Mouse (Mus musculus) midbrain, postnatal 0 days (tissue): ENCODE data around the gene Vmn2r83. TPM values are rescaled to one million over a fixed set of nuclear protein-coding genes. Genes with fewer than 3 reads are reported as not detected.
"Not testable (repeated sequence)": the region's sequence is repeated elsewhere in the genome, so short reads cannot be mapped to it uniquely, and the experiment has no call there.

Source experiments
- ATAC-seq: fragments of 200-750 bp; cut with Nextera tagmentation; 2 replicates; pipeline ENCODE4 v1.8.0; 2017; ENCODE audit warnings: moderate number of reproducible peaks, mild to moderate bottlenecking, moderate TSS enrichment, moderate library complexity; ENCODE audit not compliant: low FRiP score
- DNase-seq: peaks from one replicate; pipeline ENCODE4 v3.0.0-alpha.2; 2015; ENCODE audit warnings: low spot score
- H3K27ac ChIP-seq: fragments of 300-500 bp; sonication (generic); 2 replicates; pipeline ENCODE4 v1.5.1; 2014; ENCODE audit warnings: low read depth, mild to moderate bottlenecking, low read length, mixed read lengths
- H3K27me3 ChIP-seq: fragments of 300-500 bp; sonication (generic); 2 replicates; pipeline ENCODE4 v1.6.1; 2014; ENCODE audit warnings: low read length, control low read depth, mixed read lengths; ENCODE audit not compliant: insufficient read depth
- H3K36me3 ChIP-seq: fragments of 300-500 bp; sonication (generic); 2 replicates; pipeline ENCODE4 v1.6.1; 2014; ENCODE audit warnings: low read length, control low read depth, mixed read lengths; ENCODE audit not compliant: insufficient read depth
- H3K4me1 ChIP-seq: fragments of 300-500 bp; sonication (generic); 2 replicates; pipeline ENCODE4 v1.6.1; 2014; ENCODE audit warnings: mild to moderate bottlenecking, control low read depth, antibody characterized with exemption, low read length, mixed read lengths; ENCODE audit not compliant: insufficient read depth
- H3K4me2 ChIP-seq: fragments of 300-500 bp; sonication (generic); 2 replicates; pipeline ENCODE4 v1.6.1; 2014; ENCODE audit warnings: low read depth, mild to moderate bottlenecking, low read length, mixed read lengths; ENCODE audit not compliant: poor library complexity, severe bottlenecking
- H3K4me3 ChIP-seq: fragments of 300-500 bp; sonication (generic); 2 replicates; pipeline ENCODE4 v1.5.1; 2014; ENCODE audit warnings: low read depth, mild to moderate bottlenecking, low read length, moderate library complexity
- H3K9ac ChIP-seq: fragments of 300-500 bp; sonication (generic); replicated peaks from 2 replicates; pipeline ENCODE4 v1.6.1; 2014; ENCODE audit warnings: mild to moderate bottlenecking, low read length, moderate library complexity, mixed read lengths; ENCODE audit not compliant: poor library complexity, severe bottlenecking
- H3K9me3 ChIP-seq: fragments of 300-500 bp; sonication (generic); 2 replicates; pipeline ENCODE4 v1.6.1; 2016; ENCODE audit warnings: low read length, control low read depth
- CTCF ChIP-seq: IDR thresholded peaks from 2 replicates; pipeline ENCODE4 v1.5.1; 2016; ENCODE audit warnings: antibody characterized with exemption, mild to moderate bottlenecking
- WGBS: fragments of 180-500 bp; shearing (Covaris S2); extraction: QIAGEN DNeasy Blood & Tissue Kit; methylation state at CpG from one replicate; pipeline ENCODE4 v1.1.7; 2014; 5-methylcytosine and 5-hydroxymethylcytosine counted together
- polyA plus RNA-seq: library from polyadenylated mRNA; unstranded; fragments of >200 nt; fragmentation: Nextera tagmentation; extraction: Ambion mirVana; gene quantifications from 2 replicates; pipeline ENCODE4 v1.2.1, GENCODE M21; 2015
- total RNA-seq: library from RNA; depleted of rRNA; stranded (reverse); fragments of >200 nt; gene quantifications from 2 replicates; pipeline ENCODE4 v1.2.3, GENCODE M21; 2014; rRNA removed

The Vmn2r83 gene
- total RNA-seq (not detected in 2 replicates), polyA plus RNA-seq (not detected in 2 replicates)

- Histone ChIP-seq H3K9me3 (no peaks in the 10 kb centered on the region), H3K36me3 (no peaks in the 10 kb centered on the region), H3K4me1 (no peaks in the 10 kb centered on the region), H3K9ac (no peak within 1 kb of the TSS), H3K27ac (no peak within 1 kb of the TSS), H3K4me2 (no peak within 1 kb of the TSS), H3K4me3 (no peak within 1 kb of the TSS), H3K27me3 (no peaks in the 10 kb centered on the region)
- DNase-seq (no peak), ATAC-seq (no peak)
- TF ChIP-seq CTCF: no peak
Observed at GRCm38 (mm10) chr10:79468431-79468830, at the start of gene Vmn2r83. Vmn2r83 (plus strand) TSS chr10:79468731.

GRCm38 (mm10) chr10:79435141-79435820, 33.2 kb upstream of the Vmn2r83 start:
- H3K4me2 ChIP-seq, H3K9me3 ChIP-seq, H3K9ac ChIP-seq, H3K4me1 ChIP-seq, ATAC-seq, DNase-seq, H3K4me3 ChIP-seq, H3K27ac ChIP-seq, H3K36me3 ChIP-seq, H3K27me3 ChIP-seq: not testable (repeated sequence)
- WGBS: 90% methylated on average over 23 of the region's 23 CpGs

GRCm38 (mm10) chr10:79495886-79496285, 27.4 kb downstream of the Vmn2r83 start:
- Histone ChIP-seq H3K27ac (no peak overlapping the region), H3K9ac (no peak overlapping the region), H3K9me3 (no peaks in the 10 kb centered on the region), H3K36me3 (no peaks in the 10 kb centered on the region), H3K4me3 (no peak overlapping the region), H3K4me2 (no peak overlapping the region), H3K4me1 (no peaks in the 10 kb centered on the region), H3K27me3 (no peaks in the 10 kb centered on the region)
- DNase-seq (no peak), ATAC-seq (no peak)
- 68% methylated on average over 3 of the region's 3 CpGs for WGBS
- no peak for TF ChIP-seq CTCF

GRCm38 (mm10) chr10:79496701-79497288, 28.3 kb downstream of the Vmn2r83 start:
- Histone ChIP-seq H3K4me1 (no peaks in the 10 kb centered on the region), H3K9me3 (no peaks in the 10 kb centered on the region), H3K4me2 (no peak overlapping the region), H3K27ac (no peak overlapping the region), H3K36me3 (no peaks in the 10 kb centered on the region), H3K27me3 (no peaks in the 10 kb centered on the region), H3K4me3 (no peak overlapping the region), H3K9ac (no peak overlapping the region)
- no peak for DNase-seq
- 44% methylated on average over 2 of the region's 2 CpGs for WGBS
- ATAC-seq: no peak
- TF ChIP-seq CTCF: no peak

GRCm38 (mm10) chr10:79502830-79503644, 34.5 kb downstream of the Vmn2r83 start:
- H3K27me3 ChIP-seq: no peaks in the 10 kb centered on the region
- H3K4me1 ChIP-seq: no peaks in the 10 kb centered on the region
- ATAC-seq (no peak), DNase-seq (peak; percentile 9)
- H3K9me3 ChIP-seq: no peaks in the 10 kb centered on the region
- no peak overlapping the region for H3K9ac ChIP-seq
- no peaks in the 10 kb centered on the region for H3K36me3 ChIP-seq
- WGBS: 67% methylated on average over 6 of the region's 6 CpGs
- TF ChIP-seq CTCF: peak; percentile 49
- H3K4me2 ChIP-seq: no peak overlapping the region
- no peak overlapping the region for H3K27ac ChIP-seq
- no peak overlapping the region for H3K4me3 ChIP-seq

GRCm38 (mm10) chr10:79506709-79507108, 38.2 kb downstream of the Vmn2r83 start:
- Histone ChIP-seq H3K4me1 (no peaks in the 10 kb centered on the region), H3K9me3 (no peaks in the 10 kb centered on the region), H3K36me3 (no peaks in the 10 kb centered on the region), H3K27ac (no peak overlapping the region), H3K4me2 (no peak overlapping the region), H3K27me3 (no peaks in the 10 kb centered on the region), H3K9ac (no peak overlapping the region), H3K4me3 (no peak overlapping the region)
- ATAC-seq (no peak), DNase-seq (no peak)
- 85% methylated on average over 2 of the region's 2 CpGs for WGBS
- no peak for TF ChIP-seq CTCF
